Mouse (Mus musculus) left cerebral cortex, adult 9 months (tissue): ENCODE measurements around the gene Inf2.

Experiments
- DNase-seq, 2 experiments: peaks; one replicate each; pipeline ENCODE4 v3.0.0; 2022; ENCODE audit warnings: low spot score in 2 of 2

Gene Inf2

DNA sequence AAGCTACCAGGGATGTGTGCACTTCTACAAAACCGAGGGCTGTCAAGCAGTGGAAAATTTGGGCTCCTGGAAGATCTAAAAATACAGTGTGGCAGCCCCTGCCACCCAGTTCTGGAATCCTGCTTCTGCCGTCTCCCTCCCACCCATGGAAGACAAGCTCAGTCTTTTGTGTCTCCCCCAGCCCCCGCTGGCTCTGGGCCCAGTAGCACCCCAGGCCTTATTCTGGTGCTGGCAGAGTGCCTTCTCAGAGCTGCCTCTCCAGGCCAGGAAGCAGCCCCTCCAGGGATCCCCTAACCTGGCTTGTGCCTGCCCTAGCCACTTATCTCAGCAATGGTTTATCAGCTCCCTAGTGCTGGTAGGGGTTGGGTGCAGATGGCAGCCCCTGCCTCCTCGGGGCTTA, 6.4 kb downstream of the Inf2 start:
- DNase-seq = peak in 1 of 2 experiments; percentile 76

DNA sequence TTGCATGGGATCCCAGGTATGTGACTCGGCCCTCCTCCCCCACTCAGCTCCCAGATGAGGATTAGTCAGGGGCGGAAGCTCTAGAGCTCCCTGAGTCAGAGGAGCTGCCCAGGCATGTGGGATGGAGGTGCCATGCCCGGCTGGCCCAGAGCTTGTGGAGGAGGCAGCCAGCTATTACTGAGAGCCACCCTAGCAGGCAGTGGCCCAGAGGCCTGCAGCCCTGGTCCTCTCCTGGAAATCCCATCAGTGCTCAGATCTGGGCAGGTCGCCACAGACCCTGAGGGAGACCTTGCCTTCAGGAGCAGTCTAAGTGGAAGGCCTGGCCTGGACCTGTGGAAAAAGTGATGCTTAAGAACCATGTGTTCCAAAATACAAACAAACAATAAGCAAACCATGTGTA, 7.0 kb downstream of the Inf2 start:
- no peak for DNase-seq

DNA sequence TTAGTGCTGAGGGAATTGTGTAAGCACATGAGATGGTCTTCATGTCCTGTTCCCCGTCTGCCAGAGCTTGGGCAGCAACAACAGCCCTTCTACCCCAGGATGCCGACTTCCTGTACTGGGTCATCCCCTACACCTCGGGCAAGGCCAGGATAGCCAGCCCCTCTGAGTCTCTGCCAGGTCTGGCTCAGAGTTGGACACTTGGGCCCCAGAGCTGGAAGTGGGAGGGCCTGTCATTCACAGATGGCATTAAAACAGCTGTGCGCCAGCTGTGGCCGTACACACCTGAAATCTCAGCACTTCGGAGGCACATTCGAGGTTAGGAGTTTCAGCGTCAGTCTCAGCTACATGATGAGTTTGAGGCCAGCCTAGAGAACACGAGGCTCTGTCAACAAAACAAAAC, 7.9 kb downstream of the Inf2 start:
- DNase-seq = no peak

DNA sequence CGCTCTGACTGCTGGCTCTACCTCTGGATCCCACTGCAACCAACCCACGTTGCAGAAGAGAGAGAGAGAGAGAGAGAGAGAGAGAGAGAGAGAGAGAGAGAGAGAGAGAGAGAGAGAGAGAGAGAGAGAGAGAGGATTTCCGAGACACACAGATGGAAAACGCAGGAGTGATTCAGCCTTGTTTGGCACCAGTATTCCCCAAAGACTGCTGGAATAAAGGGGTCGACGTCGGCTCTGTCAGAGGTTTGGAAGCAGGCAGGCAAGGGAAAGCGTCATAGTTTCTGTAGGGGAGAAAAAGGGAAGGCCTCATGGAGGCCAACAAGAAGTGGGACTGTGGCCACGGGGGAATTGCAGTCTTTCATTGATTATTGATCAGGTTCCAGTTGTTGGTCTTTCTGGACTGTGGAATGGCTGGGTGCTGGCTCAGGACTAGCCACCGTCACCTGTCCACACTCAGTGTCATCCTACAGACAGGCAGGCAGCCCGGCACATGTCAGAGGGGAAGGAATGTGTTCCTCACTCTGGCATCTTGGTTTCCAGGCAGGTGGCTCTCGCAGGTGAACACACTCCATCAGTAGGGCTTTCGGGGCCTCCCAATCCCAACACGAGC, 8.4 kb downstream of the Inf2 start:
- DNase-seq = no peak

DNA sequence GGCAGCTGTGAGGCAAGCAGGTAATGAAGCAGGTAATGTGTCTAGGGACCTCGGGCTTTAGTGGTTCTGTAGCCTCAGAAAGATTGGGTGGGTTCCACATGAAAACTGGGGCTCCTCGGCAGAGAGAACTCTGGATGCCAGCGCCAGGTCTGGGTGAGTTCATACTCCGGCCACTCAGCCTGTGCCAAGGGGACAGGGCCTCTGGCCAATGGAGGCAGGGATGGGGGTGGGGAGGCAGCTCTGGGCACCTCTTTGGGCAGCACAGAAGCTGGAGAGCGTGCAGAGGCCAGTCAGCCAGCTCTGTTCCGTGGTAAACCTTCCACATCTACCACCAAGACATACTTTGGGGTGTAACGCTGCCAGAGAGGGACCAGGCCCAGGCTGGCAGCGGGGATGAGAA, 9.0 kb downstream of the Inf2 start:
- peak in 1 of 2 experiments; percentile 60 for DNase-seq

DNA sequence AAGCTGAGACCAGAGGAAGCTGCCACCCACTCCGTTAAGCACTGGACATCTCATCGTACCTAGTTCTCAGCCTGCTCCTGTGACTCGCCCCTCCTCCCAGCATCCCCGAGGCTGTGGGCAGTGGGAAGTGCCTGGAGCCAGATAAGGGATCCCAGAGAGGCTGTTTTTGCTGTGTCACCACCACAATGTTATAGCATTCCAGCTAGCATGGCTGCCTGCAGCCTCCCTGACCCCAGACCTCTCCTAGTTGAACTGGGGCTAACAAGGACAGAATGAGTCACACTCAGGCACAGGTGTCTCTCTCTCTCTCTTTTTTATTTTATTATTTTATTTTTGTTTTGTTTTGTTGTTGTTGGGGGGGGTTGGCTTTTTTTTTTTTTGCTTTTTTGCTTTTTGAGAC, 10.6 kb downstream of the Inf2 start:
- DNase-seq = no peak

DNA sequence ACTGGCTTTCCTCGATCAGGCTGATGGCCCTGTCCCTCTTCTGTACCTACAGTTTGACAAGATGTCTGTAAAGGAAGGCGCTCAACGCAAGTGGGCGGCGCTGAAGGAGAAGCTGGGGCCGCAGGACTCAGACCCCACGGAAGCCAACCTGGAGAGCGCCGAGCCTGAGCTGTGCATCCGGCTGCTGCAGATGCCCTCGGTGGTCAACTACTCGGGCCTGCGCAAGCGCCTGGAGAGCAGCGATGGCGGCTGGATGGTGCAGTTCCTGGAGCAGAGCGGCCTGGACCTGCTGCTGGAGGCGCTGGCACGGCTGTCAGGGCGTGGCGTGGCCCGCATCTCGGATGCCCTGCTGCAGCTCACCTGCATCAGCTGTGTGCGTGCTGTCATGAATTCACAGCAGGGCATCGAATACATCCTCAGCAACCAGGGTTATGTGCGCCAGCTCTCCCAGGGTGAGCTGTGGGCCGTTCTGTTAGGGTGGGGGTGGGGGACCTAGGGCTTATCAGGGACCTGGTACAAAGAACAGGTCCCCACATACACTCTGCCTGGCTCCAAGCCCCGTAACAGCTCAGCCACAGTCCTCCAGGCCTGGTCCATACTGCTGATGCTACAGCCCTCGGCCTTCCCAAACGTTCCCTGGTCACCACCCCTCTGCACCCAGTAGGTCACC, 11.5 kb downstream of the Inf2 start:
- no peak for DNase-seq

DNA sequence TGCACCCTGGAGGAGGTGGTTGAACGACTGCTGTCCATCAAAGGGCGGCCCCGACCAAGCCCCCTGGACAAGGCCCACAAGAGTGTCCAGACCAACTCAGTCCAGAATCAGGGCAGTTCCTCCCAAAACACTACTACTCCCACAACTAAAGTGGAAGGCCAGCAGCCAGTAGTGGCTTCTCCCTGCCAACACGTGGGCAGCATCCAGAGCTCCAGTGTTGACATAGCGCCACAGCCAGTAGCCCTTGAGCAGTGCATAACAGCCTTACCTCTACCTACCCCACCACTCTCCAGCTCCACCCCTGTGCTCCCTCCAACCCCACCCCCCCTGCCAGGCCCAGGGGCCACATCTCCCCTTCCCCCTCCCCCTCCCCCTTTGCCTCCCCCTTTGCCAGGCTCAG, 15.4 kb downstream of the Inf2 start:
- DNase-seq = no peak

DNA sequence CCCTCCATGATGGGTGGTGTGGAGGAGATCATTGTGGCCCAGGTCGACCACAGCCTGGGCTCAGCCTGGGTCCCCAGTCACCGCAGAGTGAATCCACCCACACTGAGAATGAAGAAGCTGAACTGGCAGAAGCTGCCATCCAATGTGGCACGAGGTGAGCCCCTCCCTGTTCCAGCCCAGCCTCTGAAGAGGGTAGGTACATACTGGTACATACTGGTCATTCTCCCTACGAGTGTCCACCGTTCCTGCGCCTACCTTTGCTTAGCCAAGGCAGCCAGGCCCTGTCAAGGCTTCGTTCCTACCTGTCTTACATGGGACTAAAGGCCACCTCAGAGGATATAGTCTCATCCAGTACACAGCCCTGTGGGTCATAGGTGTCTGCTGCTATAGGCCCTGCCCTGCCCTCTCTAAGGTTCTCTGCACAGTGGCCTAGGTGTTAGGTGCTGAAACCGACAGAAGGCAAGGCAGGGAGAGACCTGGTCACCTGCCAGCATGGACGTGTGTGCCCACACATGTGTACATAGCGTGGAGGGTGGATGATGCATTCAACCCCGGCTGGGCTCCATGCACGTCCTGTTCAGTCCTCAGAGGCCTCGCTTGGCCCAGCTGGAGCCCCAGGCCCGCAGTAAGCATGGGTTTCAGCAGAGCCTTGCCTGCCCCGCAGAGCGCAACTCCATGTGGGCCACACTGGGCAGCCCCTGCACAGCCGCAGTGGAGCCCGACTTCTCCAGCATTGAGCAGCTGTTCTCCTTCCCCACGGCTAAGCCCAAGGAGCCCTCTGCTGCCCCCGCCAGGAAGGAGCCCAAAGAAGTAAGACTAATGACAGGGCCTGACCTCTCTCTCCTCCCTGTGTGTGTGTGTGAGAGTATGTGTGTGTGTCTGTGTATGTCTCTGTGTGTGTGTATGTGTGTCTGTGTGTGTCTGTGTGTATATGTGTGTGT, 16.4 kb downstream of the Inf2 start:
- DNase-seq = no peak

DNA sequence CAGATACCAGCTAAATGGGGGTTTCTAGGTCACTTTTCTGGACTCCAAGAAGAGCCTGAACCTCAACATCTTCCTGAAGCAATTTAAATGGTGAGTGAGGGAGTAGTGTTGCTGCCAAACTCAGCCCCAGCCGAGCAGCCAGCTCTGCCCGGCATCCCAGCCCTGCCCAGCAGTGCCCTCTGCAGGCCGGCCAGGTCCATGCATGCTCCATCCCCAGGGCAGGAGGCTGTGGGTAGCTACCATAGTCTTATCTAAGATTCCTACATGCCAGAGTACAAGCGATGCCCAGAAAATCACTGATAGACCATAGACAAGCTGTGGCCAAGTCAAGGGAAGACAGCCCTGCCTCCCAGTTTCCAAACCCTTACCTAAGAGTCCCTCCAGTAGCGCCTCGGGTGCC, 17.2 kb downstream of the Inf2 start:
- peak in 1 of 2 experiments; percentile 82 for DNase-seq

DNA sequence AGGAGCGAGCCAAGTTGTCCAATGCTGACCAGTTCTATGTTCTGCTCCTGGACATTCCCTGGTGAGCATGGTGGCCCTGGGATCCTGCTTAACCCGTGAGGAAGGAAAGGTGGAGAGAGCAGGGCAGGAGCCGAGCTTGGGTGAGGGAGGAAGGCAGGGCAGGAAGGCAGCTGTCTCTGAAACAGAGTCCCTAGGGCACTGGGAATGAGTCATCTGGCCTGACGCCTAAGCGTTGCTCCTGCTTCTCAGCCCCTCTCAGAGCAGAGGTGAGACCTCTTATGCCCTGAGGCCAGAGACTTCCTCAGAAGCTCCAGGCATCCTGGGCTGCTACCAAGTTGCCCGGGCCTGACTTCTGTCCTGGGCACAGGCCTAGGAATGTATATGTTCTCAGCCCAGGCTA, 18.4 kb downstream of the Inf2 start:
- DNase-seq = no peak

DNA sequence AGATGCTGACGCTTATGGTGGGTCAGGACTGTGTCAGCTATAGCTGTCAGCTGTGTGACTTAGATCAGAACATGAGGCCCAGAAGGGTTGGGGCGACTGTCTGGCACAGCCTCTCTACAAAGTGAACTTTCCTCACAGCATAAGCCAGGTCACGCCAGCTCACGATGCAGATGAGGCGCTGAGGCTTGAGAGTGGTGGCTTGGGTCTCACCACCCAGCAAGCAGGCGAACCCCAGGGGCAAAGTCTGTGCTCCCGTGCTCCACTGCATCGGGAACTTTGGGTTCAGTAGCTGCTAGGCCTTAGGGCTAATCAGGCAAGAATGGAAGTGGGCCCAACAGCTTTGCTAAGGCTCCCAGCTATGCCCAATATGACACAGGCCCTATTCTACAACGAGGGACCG, 20.4 kb downstream of the Inf2 start:
- no peak for DNase-seq

DNA sequence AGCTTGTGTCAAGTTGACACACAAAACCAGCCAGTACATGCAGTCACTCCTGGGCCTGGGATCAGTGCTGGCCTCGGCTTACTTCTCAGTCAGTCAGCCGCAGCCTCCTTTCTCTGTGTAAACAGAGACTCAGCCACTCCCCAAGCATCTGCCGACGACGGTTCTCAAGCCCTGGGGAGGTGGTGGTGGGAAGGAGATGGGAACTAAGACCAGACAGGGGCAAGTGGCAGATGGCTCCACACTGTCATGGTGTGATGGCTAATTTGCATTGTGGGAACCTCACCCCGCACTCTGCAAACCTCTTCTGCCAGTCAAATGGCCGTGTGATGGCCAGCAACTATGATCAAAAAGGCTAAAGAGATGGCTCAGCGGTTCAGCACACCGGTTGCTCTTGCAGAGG, 28.1 kb downstream of the Inf2 start:
- DNase-seq = no peak

DNA sequence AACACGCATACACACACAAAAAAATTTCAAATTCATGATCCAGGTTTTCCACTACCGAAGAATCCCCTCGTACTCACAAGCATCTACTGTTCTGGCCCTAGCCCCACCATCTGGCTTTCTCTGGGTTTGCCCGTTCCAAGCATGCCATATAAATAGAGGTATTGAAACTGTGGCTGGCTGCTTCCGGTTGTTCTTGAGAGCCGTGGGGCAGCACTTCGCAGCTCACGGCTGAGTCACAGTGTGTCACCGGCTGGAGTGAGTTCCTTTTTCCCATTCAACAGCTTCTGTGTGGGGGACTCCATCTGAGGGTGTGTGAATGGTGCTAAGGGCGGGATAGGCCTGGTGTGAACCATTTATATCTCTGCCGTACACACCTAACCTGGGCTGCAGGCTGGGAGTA, 28.6 kb downstream of the Inf2 start:
- DNase-seq = peak; percentile 80 to 89

DNA sequence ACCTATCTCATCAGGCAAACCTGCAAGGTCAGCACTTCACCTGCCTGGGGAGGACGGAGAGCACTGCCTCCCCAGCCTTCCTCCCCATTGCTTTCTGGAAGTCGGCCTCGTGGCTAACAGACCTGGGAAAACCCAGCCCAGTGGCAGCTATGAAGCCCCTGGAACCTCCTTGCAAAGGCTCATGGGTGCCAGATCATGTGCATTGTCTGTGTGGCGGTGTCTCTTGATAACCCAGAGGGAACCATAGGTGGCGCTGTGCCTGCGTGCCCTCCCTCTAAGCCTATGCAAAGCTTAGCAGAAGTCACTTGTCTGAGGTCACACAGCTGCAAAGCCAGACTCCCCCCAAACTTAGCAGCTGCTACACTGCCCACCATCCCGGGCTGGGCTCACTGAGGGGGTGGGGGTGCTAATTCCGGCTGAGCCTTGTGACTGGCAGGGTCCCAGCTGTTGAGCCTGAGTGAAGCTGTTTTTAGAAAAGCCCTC, 29.4 kb downstream of the Inf2 start:
- peak; percentile 71 to 79 for DNase-seq

DNA sequence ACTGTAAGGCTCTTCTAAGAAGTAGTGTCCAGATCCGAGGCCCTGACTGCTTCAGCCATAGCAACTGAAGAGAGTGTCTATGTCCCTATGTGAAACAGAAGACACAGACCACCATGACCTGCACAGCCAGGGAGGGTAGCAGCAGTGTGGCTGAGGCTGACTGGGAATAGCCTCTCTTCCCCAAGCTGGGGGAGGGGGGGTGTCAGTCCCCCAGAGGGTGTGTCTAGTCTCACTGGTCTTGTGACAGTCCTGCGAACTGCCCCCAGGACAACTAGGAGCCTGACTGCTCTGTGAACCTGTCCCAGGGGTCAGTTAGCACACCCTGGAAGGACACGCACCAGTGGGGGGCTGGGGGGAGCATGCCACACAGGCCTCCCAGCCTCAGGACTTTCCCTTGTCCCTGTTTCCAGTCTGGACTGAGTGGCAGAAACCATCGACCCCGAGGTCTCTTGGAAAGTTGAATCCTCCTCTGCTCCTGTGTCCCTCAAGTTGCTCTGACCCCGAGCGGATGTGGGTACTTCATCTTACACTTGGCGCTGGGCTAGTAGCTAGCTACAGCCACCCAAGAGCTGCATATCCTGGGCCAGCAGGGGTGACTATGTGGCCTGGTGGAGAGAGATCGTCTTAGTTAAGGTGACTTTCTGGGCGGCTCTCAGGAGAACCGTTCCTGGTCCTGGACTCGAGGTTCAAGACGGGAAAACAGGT, 30.5 kb downstream of the Inf2 start:
- DNase-seq = no peak

DNA sequence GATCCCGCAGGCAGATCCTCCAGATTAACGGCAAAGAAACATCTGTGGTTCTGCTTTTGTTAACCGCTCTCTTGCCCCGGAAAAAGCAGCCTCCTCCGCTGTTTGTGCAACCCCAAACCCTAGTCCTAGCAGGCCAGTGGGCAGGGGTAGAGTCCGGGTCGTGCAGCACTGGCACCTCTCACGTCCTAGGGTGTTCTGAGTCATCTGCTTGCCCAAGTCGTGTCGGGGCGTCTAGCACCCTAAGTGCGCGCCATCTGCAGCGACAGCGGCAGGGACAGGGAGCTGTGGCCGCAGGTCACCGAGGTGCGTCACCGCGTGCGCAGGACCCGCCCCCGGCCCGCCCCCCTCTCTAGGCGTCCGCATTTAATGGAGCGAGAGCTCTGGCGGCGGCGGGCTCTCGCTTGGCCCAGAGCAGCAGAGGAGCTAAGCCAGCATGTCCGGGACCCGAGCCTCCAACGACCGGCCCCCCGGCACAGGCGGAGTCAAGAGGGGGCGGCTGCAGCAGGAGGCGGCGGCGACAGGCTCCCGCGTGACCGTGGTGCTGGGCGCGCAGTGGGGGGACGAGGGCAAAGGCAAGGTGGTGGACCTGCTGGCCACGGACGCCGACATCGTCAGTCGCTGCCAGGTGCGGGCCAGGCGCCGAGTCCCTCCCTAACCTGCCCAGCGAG, 31.2 kb downstream of the Inf2 start, which contains the start of gene Adssl1:
Gene Adssl1 (plus strand): TSS at position 360 of the 668 bp plus-strand sequence.
- DNase-seq = peak in 1 of 2 experiments; percentile 44

DNA sequence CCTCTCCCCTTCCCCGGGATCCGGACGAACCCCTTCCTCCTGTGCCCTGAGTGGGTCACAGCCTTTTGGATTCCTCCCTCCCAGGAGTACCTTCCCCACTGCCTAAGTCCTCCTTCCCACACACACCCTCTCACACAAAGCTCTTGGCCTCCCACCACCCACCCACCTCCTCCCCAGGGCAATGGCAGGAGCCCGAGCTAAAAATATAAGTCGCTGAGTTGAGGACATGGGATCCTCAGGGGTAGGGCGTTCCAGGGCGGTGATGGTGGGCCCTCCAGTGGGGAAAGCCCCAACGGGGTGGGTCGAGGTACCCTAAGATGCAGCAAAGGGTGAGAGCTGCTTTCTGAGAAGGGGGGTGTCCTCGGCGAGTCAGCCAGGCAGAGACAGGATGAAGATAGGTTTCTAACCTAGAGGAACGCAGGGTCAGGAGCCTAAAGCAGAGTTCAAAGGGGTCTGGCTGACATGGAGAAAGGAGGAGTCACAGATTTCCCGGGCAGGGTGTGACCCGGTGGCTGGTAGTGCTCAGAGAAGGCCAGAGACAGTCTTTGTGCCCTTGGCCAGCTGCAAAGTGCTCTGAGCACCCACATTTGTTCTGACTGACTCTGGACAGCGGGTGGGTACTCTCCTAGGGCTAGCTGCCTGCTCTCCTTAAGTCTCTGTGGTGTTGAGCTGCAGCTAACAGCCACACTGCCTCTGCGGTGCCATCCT, 31.9 kb downstream of the Inf2 start:
- no peak for DNase-seq

DNA sequence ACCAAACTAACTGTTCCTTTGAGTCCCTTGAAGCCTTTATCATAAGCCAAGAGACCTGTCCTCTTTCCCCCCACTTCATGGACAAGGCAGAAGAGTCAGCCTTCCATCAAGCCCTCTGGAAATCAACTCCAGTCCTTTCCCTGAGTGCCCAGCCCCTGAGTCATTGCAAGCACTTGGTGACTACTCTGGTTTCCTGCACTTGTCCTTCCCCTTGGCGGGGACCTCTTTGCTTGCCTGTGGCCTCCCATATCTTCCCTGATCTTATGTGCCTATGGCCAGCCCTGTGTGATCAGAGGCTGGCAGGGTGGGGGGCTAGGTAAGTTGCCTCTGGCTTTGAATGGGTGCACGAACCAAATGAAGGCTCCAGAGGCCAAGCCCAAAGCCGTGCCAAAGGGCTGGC, 33.3 kb downstream of the Inf2 start:
- no peak for DNase-seq

DNA sequence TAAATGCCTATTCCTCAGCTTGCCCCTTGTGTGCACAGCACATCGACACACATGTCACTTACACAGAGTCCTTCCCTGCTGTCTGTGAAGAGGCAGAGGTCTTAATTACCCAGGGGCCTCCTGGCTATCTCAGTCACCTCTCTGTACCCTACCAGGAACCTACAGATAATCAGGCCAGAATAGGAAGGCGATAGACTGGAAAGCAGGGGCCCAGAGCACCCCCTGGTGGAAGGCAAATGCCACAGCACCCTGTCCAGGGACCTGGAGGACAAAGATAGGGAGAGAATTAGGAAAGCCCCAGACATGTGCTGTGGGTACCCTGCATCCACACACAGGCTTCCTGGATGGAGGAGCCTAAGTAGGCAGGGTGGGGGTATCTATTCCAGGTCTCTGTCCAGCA, 35.2 kb downstream of the Inf2 start:
- DNase-seq = peak in 1 of 2 experiments; percentile 66

DNA sequence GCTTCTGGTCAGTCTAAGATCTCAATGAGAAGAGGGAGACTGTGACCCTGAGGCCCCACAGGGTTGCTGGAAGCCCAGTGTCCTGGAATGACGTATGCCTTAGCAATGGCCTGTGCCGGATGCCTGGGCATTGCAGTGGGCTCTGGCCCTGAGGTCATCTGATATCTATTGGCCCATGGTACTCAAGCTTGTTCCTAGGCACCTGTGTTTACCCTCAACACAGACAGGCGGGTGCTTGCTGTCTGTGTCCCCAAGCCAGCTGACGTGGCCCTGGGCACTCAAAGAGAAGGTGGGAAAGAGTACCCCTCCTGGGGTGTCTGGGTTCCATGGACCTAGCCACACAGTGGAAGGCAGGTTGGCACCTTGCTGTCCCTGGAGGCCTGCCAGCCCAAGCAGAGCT, 37.1 kb downstream of the Inf2 start:
- no peak for DNase-seq
